Mouse (Mus musculus): Measurements from ENCODE around the gene Wasf3. TPM values are rescaled to one million over a fixed set of nuclear protein-coding genes. Genes with fewer than 3 reads are reported as not detected.

Gene Wasf3
- polyA plus RNA-seq, 1 experiment from 2014 or later = 0.05 TPM

GRCm38 (mm10) chr5:146368971-146369370 lies 15.8 kb upstream of the Wasf3 start:
- no peak for ATAC-seq (ENCODE audit: insufficient read depth)
- Histone ChIP-seq H3K4me3 (replicated peaks) (no peak overlapping the region), H3K27ac (replicated peaks) (no peak overlapping the region), H3K9me3 (replicated peaks) (no peaks in the 10 kb centered on the region), H3K27me3 (no peaks in the 10 kb centered on the region), H3K4me2 (no peak overlapping the region), H3K4me1 (replicated peaks) (no peaks in the 10 kb centered on the region), H3K36me3 (replicated peaks) (no peaks in the 10 kb centered on the region), H3K9ac (no peak overlapping the region)
- WGBS (ENCODE audit: insufficient replicate concordance) = 80% methylated on average over 13 of the region's 13 CpGs

- Histone ChIP-seq H3K9me3 (replicated peaks) (no peaks in the 10 kb centered on the region), H3K4me2 (no peak overlapping the region), H3K4me3 (replicated peaks) (no peak overlapping the region), H3K4me1 (replicated peaks) (no peaks in the 10 kb centered on the region), H3K27me3 (no peaks in the 10 kb centered on the region), H3K36me3 (replicated peaks) (no peaks in the 10 kb centered on the region), H3K9ac (no peak overlapping the region), H3K27ac (replicated peaks) (no peak overlapping the region)
- WGBS (ENCODE audit: insufficient replicate concordance) = 72% methylated on average over 8 of the region's 8 CpGs
- no peak for ATAC-seq (ENCODE audit: insufficient read depth)
Measured at GRCm38 (mm10) chr5:146370794-146371193, 14.0 kb upstream of the Wasf3 start.

GRCm38 (mm10) chr5:146373238-146373637 lies 11.5 kb upstream of the Wasf3 start:
- no peaks in the 10 kb centered on the region for H3K36me3 ChIP-seq (replicated peaks)
- H3K4me3 ChIP-seq (replicated peaks) = no peak overlapping the region
- no peaks in the 10 kb centered on the region for H3K4me1 ChIP-seq (replicated peaks)
- WGBS (ENCODE audit: insufficient replicate concordance) = 77% methylated on average over 11 of the region's 11 CpGs
- ATAC-seq (ENCODE audit: insufficient read depth) = no peak
- H3K27me3 ChIP-seq = no peaks in the 10 kb centered on the region
- no peak overlapping the region for H3K27ac ChIP-seq (replicated peaks)
- no peak overlapping the region for H3K9ac ChIP-seq
- no peak overlapping the region for H3K4me2 ChIP-seq
- H3K9me3 ChIP-seq (replicated peaks) = no peaks in the 10 kb centered on the region

- no peak overlapping the region for H3K27ac ChIP-seq (replicated peaks)
- H3K9me3 ChIP-seq (replicated peaks) = no peaks in the 10 kb centered on the region
- no peaks in the 10 kb centered on the region for H3K36me3 ChIP-seq (replicated peaks)
- H3K4me3 ChIP-seq (replicated peaks) = no peak overlapping the region
- H3K4me1 ChIP-seq (replicated peaks) = no peaks in the 10 kb centered on the region
- no peak for ATAC-seq (ENCODE audit: insufficient read depth)
- H3K27me3 ChIP-seq = no peaks in the 10 kb centered on the region
- WGBS (ENCODE audit: insufficient replicate concordance) = 64% methylated on average over 4 of the region's 4 CpGs
- no peak overlapping the region for H3K4me2 ChIP-seq
- no peak overlapping the region for H3K9ac ChIP-seq
Measured at GRCm38 (mm10) chr5:146376601-146377000, 8.2 kb upstream of the Wasf3 start.

- H3K9ac ChIP-seq = no peak overlapping the region
Measured at GRCm38 (mm10) chr5:146380041-146380440, 4.7 kb upstream of the Wasf3 start.

GRCm38 (mm10) chr5:146382268-146382667 lies 2.5 kb upstream of the Wasf3 start:
- peaks cover 36% of the 10 kb centered on the region for H3K27me3 ChIP-seq
- no peaks in the 10 kb centered on the region for H3K36me3 ChIP-seq (replicated peaks)
- ATAC-seq (ENCODE audit: insufficient read depth) = no peak
- WGBS (ENCODE audit: insufficient replicate concordance) = 62% methylated on average over 3 of the region's 3 CpGs
- no peak overlapping the region for H3K27ac ChIP-seq (replicated peaks)
- no peaks in the 10 kb centered on the region for H3K4me1 ChIP-seq (replicated peaks)
- no peak overlapping the region for H3K9ac ChIP-seq
- 0 out of 2 replicates have a peak, but pooled peaks cover 4% of the 10 kb centered on the region for H3K9me3 ChIP-seq (replicated peaks)
- no peak overlapping the region for H3K4me3 ChIP-seq (replicated peaks)
- no peak overlapping the region for H3K4me2 ChIP-seq

More at GRCm38 (mm10) chr5:146380041-146380440, 4.7 kb upstream of the Wasf3 start:
- WGBS (ENCODE audit: insufficient replicate concordance) = 63% methylated on average over 8 of the region's 8 CpGs
- Histone ChIP-seq H3K9me3 (replicated peaks) (0 out of 2 replicates have a peak, but pooled peaks cover 4% of the 10 kb centered on the region), H3K27me3 (peaks cover 18% of the 10 kb centered on the region), H3K4me2 (no peak overlapping the region), H3K4me1 (replicated peaks) (no peaks in the 10 kb centered on the region), H3K36me3 (replicated peaks) (no peaks in the 10 kb centered on the region), H3K27ac (replicated peaks) (no peak overlapping the region), H3K4me3 (replicated peaks) (no peak overlapping the region)
- no peak for ATAC-seq (ENCODE audit: insufficient read depth)

- WGBS (ENCODE audit: insufficient replicate concordance) = 65% methylated on average over 6 of the region's 6 CpGs
- Histone ChIP-seq H3K4me3 (replicated peaks) (no peak overlapping the region), H3K36me3 (replicated peaks) (no peaks in the 10 kb centered on the region), H3K9ac (no peak overlapping the region), H3K9me3 (replicated peaks) (0 out of 2 replicates have a peak, but pooled peaks cover 4% of the 10 kb centered on the region), H3K4me2 (no peak overlapping the region), H3K27me3 (peaks cover 36% of the 10 kb centered on the region), H3K4me1 (replicated peaks) (no peaks in the 10 kb centered on the region), H3K27ac (replicated peaks) (no peak overlapping the region)
- no peak for ATAC-seq (ENCODE audit: insufficient read depth)
Measured at GRCm38 (mm10) chr5:146383401-146383800, 1.4 kb upstream of the Wasf3 start.

GRCm38 (mm10) chr5:146385989-146386388 lies 1.2 kb downstream of the Wasf3 start:
- 24% methylated on average over 13 of the region's 13 CpGs for WGBS (ENCODE audit: insufficient replicate concordance)
- no peak for ATAC-seq (ENCODE audit: insufficient read depth)
- Histone ChIP-seq H3K27me3 (peaks cover 36% of the 10 kb centered on the region), H3K27ac (replicated peaks) (no peak overlapping the region), H3K9ac (no peak overlapping the region), H3K9me3 (replicated peaks) (0 out of 2 replicates have a peak, but pooled peaks cover 4% of the 10 kb centered on the region), H3K4me1 (replicated peaks) (no peaks in the 10 kb centered on the region), H3K4me2 (no peak overlapping the region), H3K4me3 (replicated peaks) (no peak overlapping the region), H3K36me3 (replicated peaks) (no peaks in the 10 kb centered on the region)

- Histone ChIP-seq H3K36me3 (replicated peaks) (no peaks in the 10 kb centered on the region), H3K27ac (replicated peaks) (no peak overlapping the region), H3K4me2 (no peak overlapping the region), H3K4me3 (replicated peaks) (no peak overlapping the region), H3K9ac (no peak overlapping the region), H3K9me3 (replicated peaks) (0 out of 2 replicates have a peak, but pooled peaks cover 4% of the 10 kb centered on the region), H3K4me1 (replicated peaks) (no peaks in the 10 kb centered on the region), H3K27me3 (peaks cover 36% of the 10 kb centered on the region)
- WGBS (ENCODE audit: insufficient replicate concordance) = 60% methylated on average over 4 of the region's 4 CpGs
- ATAC-seq (ENCODE audit: insufficient read depth) = no peak
Measured at GRCm38 (mm10) chr5:146386906-146387305, 2.1 kb downstream of the Wasf3 start.

GRCm38 (mm10) chr5:146394563-146394962 lies 9.8 kb downstream of the Wasf3 start:
- no peak overlapping the region for H3K27ac ChIP-seq (replicated peaks)

GRCm38 (mm10) chr5:146397253-146397652 lies 12.5 kb downstream of the Wasf3 start:
- no peak overlapping the region for H3K4me2 ChIP-seq
- H3K9ac ChIP-seq = no peak overlapping the region
- H3K4me1 ChIP-seq (replicated peaks) = no peaks in the 10 kb centered on the region
- no peak overlapping the region for H3K4me3 ChIP-seq (replicated peaks)
- no peak for ATAC-seq (ENCODE audit: insufficient read depth)
- no peaks in the 10 kb centered on the region for H3K9me3 ChIP-seq (replicated peaks)
- no peaks in the 10 kb centered on the region for H3K36me3 ChIP-seq (replicated peaks)
- no peaks in the 10 kb centered on the region for H3K27me3 ChIP-seq
- 79% methylated on average over 5 of the region's 5 CpGs for WGBS (ENCODE audit: insufficient replicate concordance)
- H3K27ac ChIP-seq (replicated peaks) = no peak overlapping the region

More at GRCm38 (mm10) chr5:146394563-146394962, 9.8 kb downstream of the Wasf3 start:
- Histone ChIP-seq H3K4me1 (replicated peaks) (no peaks in the 10 kb centered on the region), H3K27me3 (no peaks in the 10 kb centered on the region), H3K9me3 (replicated peaks) (no peaks in the 10 kb centered on the region), H3K4me3 (replicated peaks) (no peak overlapping the region), H3K9ac (no peak overlapping the region), H3K4me2 (no peak overlapping the region), H3K36me3 (replicated peaks) (no peaks in the 10 kb centered on the region)
- no peak for ATAC-seq (ENCODE audit: insufficient read depth)
- WGBS (ENCODE audit: insufficient replicate concordance) = 65% methylated on average over 7 of the region's 7 CpGs
